Mouse (Mus musculus): ENCODE measurements around the gene Tcf3.

GRCm38 (mm10) chr10:80445898-80446601 lies 12.6 kb upstream of the Tcf3 start:
- no peak for TF ChIP-seq POLR2A (IDR thresholded peaks at IDR 0.05; ENCODE audit: insufficient read length, low read depth)
- TF ChIP-seq TCF12 (IDR thresholded peaks at IDR 0.05; ENCODE audit: insufficient read depth, poor library complexity, severe bottlenecking) = no peak
- TF ChIP-seq MAX (IDR thresholded peaks at IDR 0.05; ENCODE audit: low read depth) = no peak
- TF ChIP-seq CEBPB (IDR thresholded peaks at IDR 0.05; ENCODE audit: insufficient read depth, poor library complexity, severe bottlenecking) = no peak
- no peak for TF ChIP-seq SRF (IDR thresholded peaks at IDR 0.05; ENCODE audit: control insufficient read depth, insufficient read length, low read depth)
